Mouse (Mus musculus) heart, adult 2 months (tissue): ENCODE data around the gene Trim33. TPM values are rescaled to one million over a fixed set of nuclear protein-coding genes. Genes with fewer than 3 reads are reported as not detected.

ENCODE experiments used
- DNase-seq, 2 experiments: peaks; one replicate each; pipeline ENCODE4 v3.0.0; 2021
- H3K27ac ChIP-seq: fragments of 200-600 bp; 2 replicates; pipeline ENCODE4 v1.8.1; 2022
- H3K27me3 ChIP-seq: fragments of 200-500 bp; 2 replicates; pipeline ENCODE4 v1.6.1; 2012; ENCODE audit warnings: mild to moderate bottlenecking, low read length, inconsistent platforms, mixed read lengths; ENCODE audit not compliant: control insufficient read depth, insufficient read depth
- H3K36me3 ChIP-seq: fragments of 200-500 bp; 2 replicates; pipeline ENCODE4 v1.6.1; 2012; ENCODE audit warnings: low read length, inconsistent platforms; ENCODE audit not compliant: control insufficient read depth, insufficient read depth
- H3K4me1 ChIP-seq: fragments of 200-500 bp; 2 replicates; pipeline ENCODE4 v1.6.1; 2011; ENCODE audit warnings: low read length; ENCODE audit not compliant: control insufficient read depth, insufficient read depth
- H3K4me3 ChIP-seq: fragments of 200-600 bp; 2 replicates; pipeline ENCODE4 v1.8.1; 2022
- H3K79me2 ChIP-seq: fragments of 200-500 bp; replicated peaks from 2 replicates; pipeline ENCODE4 v1.6.1; 2012; ENCODE audit warnings: mild to moderate bottlenecking, inconsistent platforms, low read length, moderate library complexity, mixed read lengths; ENCODE audit not compliant: control insufficient read depth, insufficient read depth
- H3K9ac ChIP-seq: fragments of 200-500 bp; 2 replicates; pipeline ENCODE4 v1.6.1; 2012; ENCODE audit warnings: low read depth, mild to moderate bottlenecking, control low read depth, inconsistent platforms, low read length, mixed read lengths
- CTCF ChIP-seq: fragments of 200-600 bp; IDR thresholded peaks from 2 replicates; pipeline ENCODE4 v1.8.1; 2022; ENCODE audit warnings: antibody characterized with exemption, mild to moderate bottlenecking, moderate library complexity
- EP300 ChIP-seq: fragments of 200-500 bp; IDR thresholded peaks from 2 replicates; pipeline ENCODE4 v1.6.1; 2011; ENCODE audit warnings: low read depth, low read length, control low read depth; ENCODE audit not compliant: insufficient read depth
- POLR2A ChIP-seq: fragments of 200-500 bp; IDR thresholded peaks from 2 replicates; pipeline ENCODE4 v1.6.1; 2011; ENCODE audit warnings: mild to moderate bottlenecking, low read depth, low read length, control low read depth; ENCODE audit not compliant: insufficient read depth
- WGBS: fragments of 180-500 bp; shearing (Covaris S2); methylation state at CpG from one replicate; pipeline ENCODE4 v1.1.7; 2018; 5-methylcytosine and 5-hydroxymethylcytosine counted together
- intact Hi-C: fragments of 180-260 bp; cut with DNase I; formaldehyde crosslinking; loops from one replicate; pipeline ENCODE4 v1.15.1; 2025
- polyA plus RNA-seq: library from polyadenylated mRNA; depleted of rRNA; stranded (reverse); fragments of >200 nt; gene quantifications from 2 replicates; pipeline ENCODE4 v1.2.3, GENCODE M21; 2012
- total RNA-seq, 2 experiments: library from RNA; stranded (reverse); gene quantifications; 2 replicates each; pipeline ENCODE4 v1.2.3; 2021

Gene Trim33
- total and polyA plus RNA-seq, 3 experiments: 4.6 to 14.4 (median 13.5) TPM

DNA sequence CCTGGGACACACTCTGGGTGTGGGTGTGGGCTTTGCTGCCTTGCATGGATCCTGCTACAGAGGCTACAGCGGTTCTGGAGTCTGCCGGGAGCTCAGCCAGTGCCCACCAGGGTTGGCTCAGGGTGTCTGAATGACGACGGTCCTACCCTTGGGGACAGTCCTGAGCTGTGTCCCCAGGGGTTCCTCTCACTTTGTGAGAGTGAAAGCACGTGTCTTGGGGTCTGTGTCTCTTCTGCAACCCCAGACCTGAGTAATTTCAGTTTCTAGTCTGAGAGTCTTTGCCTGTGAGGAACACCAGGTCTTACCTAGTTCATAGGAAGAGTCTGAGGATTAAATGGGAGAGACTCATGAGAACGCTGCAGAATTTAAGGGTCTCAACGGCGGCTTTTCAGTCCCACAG lies 101.7 kb downstream of the Trim33 start:
- intact Hi-C loops: loop anchor here (5.0 kb wide), 1 partner anchor 199 kb away; no protein-coding TSS in a partner anchor
- H3K9ac ChIP-seq: no peak overlapping the region
- 86% methylated on average over 8 of the region's 8 CpGs for WGBS
- H3K79me2 ChIP-seq: no peaks in the 10 kb centered on the region
- H3K36me3 ChIP-seq: no peaks in the 10 kb centered on the region
- no peak overlapping the region for H3K4me3 ChIP-seq
- no peak overlapping the region for H3K27ac ChIP-seq
- TF ChIP-seq POLR2A (no peak), EP300 (no peak), CTCF (no peak)
- no peak for DNase-seq
- H3K4me1 ChIP-seq: no peaks in the 10 kb centered on the region
- no peaks in the 10 kb centered on the region for H3K27me3 ChIP-seq

DNA sequence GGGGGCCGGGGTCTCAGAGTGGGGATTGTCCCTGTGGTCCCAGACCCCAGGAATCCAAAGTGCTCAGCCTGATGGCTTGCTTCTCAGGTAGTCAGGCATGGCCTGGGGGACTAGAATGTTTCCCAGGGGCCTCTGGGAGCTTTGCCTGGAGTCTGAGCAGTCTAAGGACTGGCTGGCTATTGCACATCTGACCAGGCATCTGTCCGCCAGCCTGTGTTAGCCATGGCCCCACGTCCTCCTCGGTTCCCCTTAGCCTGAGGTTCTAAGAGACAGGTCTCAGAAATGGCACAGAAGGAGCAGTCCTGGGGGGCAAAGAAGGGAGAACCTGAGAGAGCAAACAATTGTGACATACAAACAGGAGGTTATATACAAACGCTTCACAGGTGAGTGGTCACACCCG lies 102.3 kb downstream of the Trim33 start:
- Histone ChIP-seq H3K36me3 (no peaks in the 10 kb centered on the region), H3K27me3 (no peaks in the 10 kb centered on the region), H3K4me3 (no peak overlapping the region), H3K27ac (no peak overlapping the region), H3K9ac (no peak overlapping the region), H3K4me1 (no peaks in the 10 kb centered on the region), H3K79me2 (no peaks in the 10 kb centered on the region)
- WGBS: 95% methylated on average over 6 of the region's 6 CpGs
- no peak for DNase-seq
- TF ChIP-seq EP300 (no peak), POLR2A (no peak), CTCF (no peak)
- intact Hi-C loops: loop anchor here (5.0 kb wide), 1 partner anchor 199 kb away; no protein-coding TSS in a partner anchor

DNA sequence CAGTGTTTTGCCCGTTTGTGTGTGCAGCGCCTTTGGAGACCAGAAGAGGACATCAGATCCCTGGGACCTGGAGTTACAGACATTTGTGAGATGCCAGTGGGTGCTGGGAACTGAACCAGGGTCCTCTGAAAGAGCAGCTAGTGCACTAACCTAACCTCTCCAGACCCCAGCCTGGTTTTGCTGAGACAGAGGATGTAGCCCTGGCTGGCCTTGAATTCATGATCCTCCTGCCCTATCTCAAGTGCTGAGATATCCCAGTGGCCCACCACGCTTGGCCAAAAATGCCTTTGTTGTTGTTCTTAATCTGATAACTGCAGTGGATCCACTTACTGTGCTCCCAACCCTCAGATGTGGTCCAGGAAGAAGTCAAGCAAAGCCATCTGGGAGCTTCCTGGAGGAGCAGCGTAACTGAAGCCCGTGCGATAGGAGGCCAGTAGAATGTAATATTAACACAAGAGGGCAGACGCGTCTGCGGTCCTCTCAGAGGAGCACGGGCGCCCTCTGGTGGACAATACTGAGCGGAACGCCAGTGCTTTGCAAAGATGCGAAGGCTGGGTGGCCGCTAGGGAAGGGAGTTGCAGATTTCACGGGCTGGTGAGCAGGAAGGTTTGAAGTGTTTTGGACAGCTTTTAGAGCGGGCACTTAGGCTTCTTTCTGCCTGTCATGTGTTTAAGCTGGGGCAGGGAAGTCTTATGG lies 103.9 kb downstream of the Trim33 start:
- 19% methylated on average over 17 of the region's 17 CpGs for WGBS
- no peak overlapping the region for H3K27ac ChIP-seq
- TF ChIP-seq POLR2A: no peak
- TF ChIP-seq CTCF: no peak; the same call in 1 of the 2 replicates
- no peak for TF ChIP-seq EP300
- H3K4me1 ChIP-seq: no peaks in the 10 kb centered on the region
- no peaks in the 10 kb centered on the region for H3K27me3 ChIP-seq
- intact Hi-C loops: loop anchor here (5.0 kb wide), 1 partner anchor 201 kb away; no protein-coding TSS in a partner anchor
- peak; percentile 88 to 89 for DNase-seq
- H3K9ac ChIP-seq: no peak overlapping the region
- no peaks in the 10 kb centered on the region for H3K79me2 ChIP-seq
- no peaks in the 10 kb centered on the region for H3K36me3 ChIP-seq
- H3K4me3 ChIP-seq: no peak overlapping the region

DNA sequence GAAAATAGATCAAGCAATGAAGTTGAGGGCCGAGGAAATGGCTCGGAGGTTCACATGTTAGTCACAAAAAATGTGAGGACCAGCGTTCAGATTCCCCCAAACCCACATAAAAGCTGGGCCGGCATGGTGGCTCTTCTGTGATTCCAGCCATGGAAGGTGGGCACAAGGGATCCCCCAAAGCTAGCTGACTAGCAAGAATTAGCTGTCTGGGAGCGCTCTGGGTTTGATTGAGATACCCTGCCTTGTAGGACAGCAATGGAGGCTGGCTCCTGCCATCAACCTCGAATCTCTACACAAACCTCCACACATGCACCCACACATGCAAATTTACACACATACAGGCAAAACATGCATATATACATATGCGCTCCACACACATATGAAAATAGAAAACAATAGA lies 105.4 kb downstream of the Trim33 start:
- Histone ChIP-seq H3K36me3 (no peaks in the 10 kb centered on the region), H3K27ac (no peak overlapping the region), H3K4me3 (no peak overlapping the region), H3K4me1 (no peaks in the 10 kb centered on the region), H3K27me3 (no peaks in the 10 kb centered on the region), H3K79me2 (no peaks in the 10 kb centered on the region), H3K9ac (no peak overlapping the region)
- DNase-seq: no peak
- intact Hi-C loops: loop anchor here (5.0 kb wide), 1 partner anchor 202 kb away; no protein-coding TSS in a partner anchor
- WGBS: 92% methylated on average over 7 of the region's 7 CpGs
- TF ChIP-seq EP300: no peak
- no peak for TF ChIP-seq CTCF
- no peak for TF ChIP-seq POLR2A

DNA sequence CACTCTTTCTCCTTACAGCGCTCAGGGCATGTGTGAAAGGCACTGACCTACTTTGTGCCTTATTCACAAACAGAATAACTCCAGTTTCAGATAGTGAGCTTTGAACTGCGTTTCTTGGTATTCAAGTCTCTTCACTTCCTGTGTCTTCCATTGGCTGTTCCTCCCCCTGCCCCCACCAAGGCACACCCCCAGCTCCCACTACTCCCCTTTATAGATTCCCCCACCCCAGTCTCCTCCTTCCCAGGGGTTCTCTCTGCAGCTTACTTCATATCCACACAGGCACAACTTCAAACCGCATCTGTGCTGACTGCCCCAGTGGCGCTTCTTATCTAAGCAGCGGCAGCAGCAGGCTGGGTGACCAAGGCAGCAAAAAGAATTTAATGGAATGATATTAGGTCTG lies 105.9 kb downstream of the Trim33 start:
- no peaks in the 10 kb centered on the region for H3K27me3 ChIP-seq
- no peak overlapping the region for H3K4me3 ChIP-seq
- H3K4me1 ChIP-seq: no peaks in the 10 kb centered on the region
- 44% methylated on average over 5 of the region's 5 CpGs for WGBS
- intact Hi-C loops: loop anchor here (5.0 kb wide), 1 partner anchor 203 kb away; no protein-coding TSS in a partner anchor
- H3K36me3 ChIP-seq: no peaks in the 10 kb centered on the region
- TF ChIP-seq POLR2A (no peak), EP300 (no peak), CTCF (no peak)
- H3K27ac ChIP-seq: no peak overlapping the region
- H3K9ac ChIP-seq: no peak overlapping the region
- H3K79me2 ChIP-seq: no peaks in the 10 kb centered on the region
- no peak for DNase-seq

DNA sequence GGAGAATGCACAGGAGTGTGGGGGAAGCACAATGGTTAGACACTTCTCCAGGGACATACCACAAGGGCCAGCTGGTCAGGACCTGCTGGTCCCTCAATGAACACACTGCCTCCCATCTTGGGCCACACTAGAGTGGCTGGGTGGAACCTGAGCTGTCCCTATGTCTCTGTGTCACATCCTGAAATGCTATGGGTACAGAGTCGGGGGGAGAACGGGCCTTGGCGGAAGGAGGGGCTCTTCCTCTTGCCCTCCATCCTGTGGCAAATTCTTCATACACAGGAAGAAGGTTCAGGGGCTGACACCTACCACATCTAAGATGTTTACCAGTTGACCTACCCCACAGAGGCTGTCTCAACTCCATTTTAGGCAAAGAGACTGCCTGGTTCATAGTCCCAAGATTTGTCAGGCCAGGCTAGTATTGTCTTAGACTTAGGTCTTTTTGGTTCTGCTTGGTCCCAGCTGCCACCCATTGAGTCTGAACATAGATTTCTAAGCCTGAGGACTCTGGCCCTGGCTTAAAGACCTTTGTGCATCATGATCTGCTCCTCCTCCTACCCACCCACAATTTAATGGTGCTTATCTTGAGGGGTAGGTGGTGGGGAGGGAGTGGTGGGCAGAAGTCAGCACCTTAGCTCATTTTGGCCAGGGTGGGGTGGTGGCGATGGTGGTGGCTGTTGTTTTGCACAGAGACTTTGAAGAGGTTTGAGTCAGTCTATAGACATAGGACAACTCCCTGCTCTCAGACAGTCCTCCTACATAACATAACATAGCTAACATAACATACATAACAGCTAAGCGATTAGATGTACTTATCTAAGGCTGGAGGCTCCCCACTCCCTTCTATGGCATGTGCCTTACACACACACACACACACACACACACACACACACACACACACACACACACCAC lies 106.5 kb downstream of the Trim33 start:
- H3K27ac ChIP-seq: no peak overlapping the region
- no peaks in the 10 kb centered on the region for H3K4me1 ChIP-seq
- H3K27me3 ChIP-seq: no peaks in the 10 kb centered on the region
- TF ChIP-seq EP300 (no peak), CTCF (no peak), POLR2A (no peak)
- no peak for DNase-seq
- H3K9ac ChIP-seq: no peak overlapping the region
- WGBS: 76% methylated on average over 5 of the region's 5 CpGs
- intact Hi-C loops: no loop called here
- H3K79me2 ChIP-seq: no peaks in the 10 kb centered on the region
- H3K4me3 ChIP-seq: no peak overlapping the region
- H3K36me3 ChIP-seq: no peaks in the 10 kb centered on the region
